Mouse (Mus musculus): ENCODE measurements at regions not wholly inside any gene's neighbourhood (a gene's known extent, or its start where the extent isn't known, plus 50 kb on each side); places are given as distances from the start of the nearest gene placed in this dataset.
"Not testable (repeated sequence)": the region's sequence is repeated elsewhere in the genome, so short reads cannot be mapped to it uniquely, and the experiment has no call there.

DNA sequence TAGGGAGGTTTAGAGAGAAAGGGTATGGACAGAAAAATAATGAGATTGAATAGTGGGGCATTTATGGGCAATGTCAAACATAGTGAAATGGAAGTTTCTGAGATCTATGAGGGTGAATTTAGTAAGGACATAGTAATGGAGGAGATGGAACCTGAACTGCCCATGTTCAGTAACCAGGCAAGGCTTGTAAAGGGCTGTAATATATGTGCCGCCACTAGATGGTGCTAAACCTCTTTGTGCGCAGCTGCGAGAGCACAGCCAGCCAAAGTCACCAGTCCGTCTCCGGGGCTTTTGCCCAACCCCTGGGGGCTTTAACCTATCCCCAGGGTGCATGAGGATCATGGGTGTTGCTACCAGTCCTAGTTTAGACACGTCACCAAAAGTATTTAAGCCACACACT is 77.7 kb upstream of the Vmn2r25 start:
- ATAC-seq (ENCODE audit: insufficient number of reproducible peaks, low FRiP score, low TSS enrichment, low read depth); H3K4me2 ChIP-seq; H3K9ac ChIP-seq; H3K27ac ChIP-seq; H3K36me3 ChIP-seq; H3K27me3 ChIP-seq; H3K4me1 ChIP-seq; H3K4me3 ChIP-seq; H3K9me3 ChIP-seq: not testable (repeated sequence)
- WGBS: 3% methylated on average over 5 of the region's 6 CpGs

DNA sequence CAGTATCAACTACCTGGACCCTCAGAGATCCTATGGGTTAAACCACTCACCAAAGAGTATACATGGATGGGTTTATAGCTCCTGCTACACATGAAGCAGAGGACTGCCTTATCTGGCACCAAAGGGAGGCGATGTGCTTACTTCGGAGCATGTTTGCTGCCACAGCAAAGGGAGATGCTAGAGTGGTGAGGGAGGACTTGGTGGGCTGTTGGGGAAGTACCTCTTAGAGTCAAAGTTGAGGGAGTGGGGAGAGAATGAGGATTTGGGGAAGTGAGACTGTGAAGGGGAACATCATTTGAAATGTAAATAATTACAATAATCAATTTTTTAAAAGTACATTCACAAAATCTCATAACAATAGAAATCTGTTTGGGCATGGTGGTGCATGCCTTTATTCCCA is 84.7 kb upstream of the Vmn2r25 start:
- Histone ChIP-seq H3K4me2 (no peak overlapping the region), H3K4me1 (no peaks in the 10 kb centered on the region), H3K4me3 (no peak overlapping the region), H3K9ac (no peak overlapping the region), H3K9me3 (no peaks in the 10 kb centered on the region), H3K27ac (no peak overlapping the region), H3K27me3 (no peaks in the 10 kb centered on the region), H3K36me3 (no peaks in the 10 kb centered on the region)
- ATAC-seq (ENCODE audit: insufficient number of reproducible peaks, low FRiP score, low TSS enrichment, low read depth): no peak
- 90% methylated on average over 2 of the region's 2 CpGs for WGBS

DNA sequence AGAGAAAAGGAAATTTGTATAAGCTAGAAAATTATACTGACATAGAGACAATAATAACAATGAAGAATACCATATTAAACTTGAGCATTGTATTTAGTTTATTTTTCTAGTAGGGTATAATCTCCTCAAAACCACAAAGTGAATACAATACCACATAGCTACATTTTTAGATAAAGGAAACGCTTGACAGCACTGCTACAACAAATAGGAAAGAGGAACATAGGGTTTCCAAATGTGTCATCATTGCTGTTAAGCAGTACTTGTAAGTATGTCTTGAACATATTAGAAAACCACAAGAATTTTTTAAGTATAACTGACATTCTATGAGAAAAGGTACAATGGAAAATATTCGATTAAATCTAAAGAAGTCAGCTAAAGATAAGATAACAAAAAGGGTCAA is 63.0 kb upstream of the Vmn2r26 start:
- no peak overlapping the region for H3K4me2 ChIP-seq
- no peaks in the 10 kb centered on the region for H3K36me3 ChIP-seq
- WGBS: 75% methylated on average over 2 of the region's 2 CpGs
- no peaks in the 10 kb centered on the region for H3K4me1 ChIP-seq
- H3K27me3 ChIP-seq: no peaks in the 10 kb centered on the region
- no peak for ATAC-seq (ENCODE audit: insufficient number of reproducible peaks, low FRiP score, low TSS enrichment, low read depth)
- no peak overlapping the region for H3K9ac ChIP-seq
- no peak overlapping the region for H3K4me3 ChIP-seq
- no peak overlapping the region for H3K27ac ChIP-seq
- H3K9me3 ChIP-seq: no peaks in the 10 kb centered on the region

DNA sequence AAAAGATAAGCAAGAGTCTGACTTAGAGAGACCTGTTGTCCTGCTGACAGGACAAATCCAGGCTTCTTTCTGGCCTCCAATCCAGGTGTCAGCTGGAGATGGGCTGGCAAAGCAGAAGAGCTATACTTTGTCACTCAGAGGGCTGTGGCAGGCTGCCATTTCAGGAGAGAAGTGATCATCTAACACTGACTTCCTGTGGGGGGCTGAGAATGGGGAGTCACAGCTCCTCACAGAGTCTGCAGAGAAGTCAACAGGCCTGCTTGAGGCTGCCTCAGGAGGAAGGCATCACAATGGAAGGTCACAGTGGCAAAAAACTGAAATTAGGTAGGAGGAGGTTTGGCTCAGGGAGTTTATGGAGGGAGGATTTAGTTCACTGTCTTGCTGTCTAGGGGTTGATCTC is 53.2 kb upstream of the Vmn2r26 start:
- H3K9me3 ChIP-seq: no peaks in the 10 kb centered on the region
- no peaks in the 10 kb centered on the region for H3K4me1 ChIP-seq
- H3K4me3 ChIP-seq: no peak overlapping the region
- ATAC-seq (ENCODE audit: insufficient number of reproducible peaks, low FRiP score, low TSS enrichment, low read depth): no peak
- 0 out of 2 replicates have a peak overlapping the region, but pooled peaks have one; percentile 38 for H3K27ac ChIP-seq
- no peak overlapping the region for H3K4me2 ChIP-seq
- no peaks in the 10 kb centered on the region for H3K36me3 ChIP-seq
- H3K27me3 ChIP-seq: no peaks in the 10 kb centered on the region
- no peak overlapping the region for H3K9ac ChIP-seq
